Mouse (Mus musculus) embryonic facial prominence, embryonic 11.5 days (tissue): ENCODE measurements around the gene Ociad2. TPM values are rescaled to one million over a fixed set of nuclear protein-coding genes. Genes with fewer than 3 reads are reported as not detected.

Experiments
- ATAC-seq: fragments of 200-750 bp; cut with Nextera tagmentation; replicated peaks from 2 replicates; pipeline ENCODE4 v1.8.0; 2017; ENCODE audit warnings: low read depth; ENCODE audit not compliant: insufficient number of reproducible peaks, low FRiP score, low TSS enrichment
- DNase-seq: peaks from one replicate; pipeline ENCODE4 v3.0.0-alpha.2; 2015; ENCODE audit warnings: low spot score
- H3K27ac ChIP-seq: fragments of 300-500 bp; sonication (generic); replicated peaks from 2 replicates; pipeline ENCODE4 v1.5.1; 2014; ENCODE audit warnings: mild to moderate bottlenecking, low read depth, low read length, control low read depth
- H3K27me3 ChIP-seq: fragments of 300-500 bp; sonication (generic); 2 replicates; pipeline ENCODE4 v1.6.1; 2014; ENCODE audit warnings: mild to moderate bottlenecking, low read length, moderate library complexity, mixed read lengths; ENCODE audit not compliant: control insufficient read depth, insufficient read depth
- H3K36me3 ChIP-seq: fragments of 300-500 bp; sonication (generic); replicated peaks from 2 replicates; pipeline ENCODE4 v1.6.1; 2014; ENCODE audit warnings: low read depth, mild to moderate bottlenecking, low read length, moderate library complexity, mixed read lengths; ENCODE audit not compliant: control insufficient read depth, insufficient read depth
- H3K4me1 ChIP-seq: fragments of 300-500 bp; sonication (generic); 2 replicates; pipeline ENCODE4 v1.6.1; 2014; ENCODE audit warnings: low read length, mixed read lengths; ENCODE audit not compliant: control insufficient read depth, insufficient read depth
- H3K4me2 ChIP-seq: fragments of 300-500 bp; sonication (generic); 2 replicates; pipeline ENCODE4 v1.6.1; 2014; ENCODE audit warnings: low read depth, mild to moderate bottlenecking, control low read depth, low read length, moderate library complexity
- H3K4me3 ChIP-seq: fragments of 300-500 bp; sonication (generic); 2 replicates; pipeline ENCODE4 v1.5.1; 2014; ENCODE audit warnings: low read depth, low read length, control low read depth
- H3K9ac ChIP-seq: fragments of 300-500 bp; sonication (generic); replicated peaks from 2 replicates; pipeline ENCODE4 v1.6.1; 2014; ENCODE audit warnings: mild to moderate bottlenecking, control low read depth, low read length
- H3K9me3 ChIP-seq: fragments of 300-500 bp; sonication (generic); replicated peaks from 2 replicates; pipeline ENCODE4 v1.6.1; 2016; ENCODE audit warnings: mild to moderate bottlenecking, low read length, inconsistent platforms, mixed read lengths; ENCODE audit not compliant: control insufficient read depth
- WGBS: fragments of 180-500 bp; shearing (Covaris S2); extraction: QIAGEN DNeasy Blood & Tissue Kit; methylation state at CpG from one replicate; pipeline ENCODE4 v1.1.7; 2014; 5-methylcytosine and 5-hydroxymethylcytosine counted together
- polyA plus RNA-seq: library from polyadenylated mRNA; unstranded; fragments of >200 nt; fragmentation: Nextera tagmentation; extraction: Ambion mirVana; gene quantifications from 2 replicates; pipeline ENCODE4 v1.2.1, GENCODE M21; 2014

The Ociad2 gene
- polyA plus RNA-seq, 1 experiment from 2014 or later = 12.7 TPM

DNA sequence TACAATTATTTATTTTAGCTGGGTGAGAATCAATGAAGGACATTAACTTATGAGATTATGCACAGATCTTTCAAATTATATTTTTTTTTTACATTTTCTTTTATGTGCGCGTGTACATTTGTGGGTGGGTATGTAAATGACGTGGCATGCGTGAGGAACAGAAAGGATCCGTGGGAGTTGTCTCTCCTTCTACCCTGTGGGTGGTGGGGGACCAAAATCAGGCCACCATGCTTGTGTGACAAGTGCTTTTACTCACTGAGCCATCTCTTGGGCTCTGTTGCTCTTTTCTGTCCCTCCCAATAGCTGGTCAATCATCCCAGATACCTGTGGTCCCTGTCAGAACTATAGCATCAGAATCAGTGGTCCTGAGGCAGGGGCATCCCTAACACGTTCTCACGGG lies 21.5 kb upstream of the Ociad2 start:
- Histone ChIP-seq H3K9me3 (no peaks in the 10 kb centered on the region), H3K4me3 (no peak overlapping the region), H3K9ac (no peak overlapping the region), H3K27ac (no peak overlapping the region), H3K4me2 (no peak overlapping the region), H3K27me3 (no peaks in the 10 kb centered on the region), H3K4me1 (no peaks in the 10 kb centered on the region), H3K36me3 (no peaks in the 10 kb centered on the region)
- WGBS = 85% methylated on average over 7 of the region's 7 CpGs
- ATAC-seq (no peak), DNase-seq (no peak)

DNA sequence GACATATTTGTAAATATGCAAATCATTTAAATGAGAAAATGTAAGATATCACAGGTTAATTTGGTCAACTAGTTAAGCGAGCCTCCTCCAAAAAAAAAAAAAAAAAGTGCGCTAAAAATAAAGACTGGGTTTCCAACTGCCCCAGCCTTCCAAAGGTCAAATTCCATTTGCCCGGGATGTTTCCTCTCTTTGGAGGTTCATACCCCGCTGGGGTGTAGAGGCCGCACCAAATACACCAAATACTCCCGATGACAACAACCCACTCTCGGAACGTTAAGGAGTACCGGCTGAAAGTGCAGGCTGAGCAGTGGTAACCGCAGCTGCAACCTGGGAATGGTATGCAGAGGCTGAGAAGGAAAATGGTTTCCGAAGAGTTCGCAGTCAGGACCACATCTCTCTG lies 19.4 kb upstream of the Ociad2 start:
- Histone ChIP-seq H3K27me3 (no peaks in the 10 kb centered on the region), H3K9ac (no peak overlapping the region), H3K9me3 (no peaks in the 10 kb centered on the region), H3K4me3 (no peak overlapping the region), H3K36me3 (no peaks in the 10 kb centered on the region), H3K27ac (no peak overlapping the region), H3K4me1 (no peaks in the 10 kb centered on the region), H3K4me2 (no peak overlapping the region)
- DNase-seq = no peak
- no peak for ATAC-seq
- 22% methylated on average over 12 of the region's 12 CpGs for WGBS

DNA sequence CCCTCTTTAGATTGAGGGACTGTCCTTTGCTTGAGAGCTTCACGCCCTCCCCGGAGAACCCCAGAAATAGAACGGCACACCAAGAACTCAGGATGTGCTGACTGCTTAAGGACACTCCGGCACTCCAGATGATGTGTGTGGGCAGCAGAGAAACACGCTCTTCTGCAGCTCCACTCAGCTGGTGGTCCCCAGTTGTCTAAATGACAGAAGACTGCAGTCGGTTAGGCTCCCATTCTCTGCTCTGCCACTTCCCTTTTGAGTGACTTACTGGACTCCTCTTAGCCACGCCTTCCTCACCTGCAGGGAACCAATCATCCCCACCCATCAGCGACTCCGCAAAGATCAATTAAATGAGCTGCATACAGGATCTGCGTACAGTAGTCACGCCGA lies 18.9 kb upstream of the Ociad2 start:
- Histone ChIP-seq H3K4me2 (no peak overlapping the region), H3K4me3 (no peak overlapping the region)
- DNase-seq = no peak

GRCm38 (mm10) chr5:73359134-73359751 lies 18.4 kb upstream of the Ociad2 start:
- WGBS = 79% methylated on average over 6 of the region's 6 CpGs
- no peak for DNase-seq
- no peak overlapping the region for H3K4me2 ChIP-seq
- no peaks in the 10 kb centered on the region for H3K4me1 ChIP-seq
- H3K27ac ChIP-seq = no peak overlapping the region
- H3K36me3 ChIP-seq = no peaks in the 10 kb centered on the region
- no peaks in the 10 kb centered on the region for H3K27me3 ChIP-seq
- H3K4me3 ChIP-seq = no peak overlapping the region
- ATAC-seq = no peak
- H3K9ac ChIP-seq = no peak overlapping the region
- H3K9me3 ChIP-seq = no peaks in the 10 kb centered on the region

More for the DNA sequence above, 18.9 kb upstream of the Ociad2 start:
- Histone ChIP-seq H3K4me1 (no peaks in the 10 kb centered on the region), H3K9me3 (no peaks in the 10 kb centered on the region), H3K27me3 (no peaks in the 10 kb centered on the region), H3K27ac (no peak overlapping the region), H3K9ac (no peak overlapping the region), H3K36me3 (no peaks in the 10 kb centered on the region)
- WGBS = 31% methylated on average over 12 of the region's 12 CpGs
- ATAC-seq = no peak

DNA sequence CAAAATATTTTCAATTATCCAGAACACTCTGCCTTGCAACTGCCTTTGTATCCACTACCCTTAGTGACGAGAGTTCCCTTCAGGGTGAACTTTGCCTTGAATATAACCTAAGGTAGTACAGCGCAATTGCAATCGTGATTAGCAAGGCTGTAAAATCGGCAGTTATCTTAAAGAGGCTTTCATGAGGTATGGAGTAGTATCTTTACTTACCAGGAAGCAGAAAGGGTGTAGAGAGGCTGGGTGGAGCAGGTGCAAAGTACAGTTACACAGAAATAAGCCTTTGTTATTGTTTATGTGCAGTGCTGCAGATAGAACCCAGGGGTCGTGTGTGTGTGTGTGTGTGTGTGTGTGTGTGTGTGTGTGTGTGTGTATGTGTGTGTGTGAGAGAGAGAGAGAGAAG lies 14.6 kb upstream of the Ociad2 start:
- no peak overlapping the region for H3K9ac ChIP-seq
- H3K36me3 ChIP-seq = no peaks in the 10 kb centered on the region
- DNase-seq (no peak), ATAC-seq (no peak)
- H3K9me3 ChIP-seq = no peaks in the 10 kb centered on the region
- no peak overlapping the region for H3K27ac ChIP-seq
- H3K4me1 ChIP-seq = no peaks in the 10 kb centered on the region
- no peak overlapping the region for H3K4me2 ChIP-seq
- 79% methylated on average over 5 of the region's 5 CpGs for WGBS
- H3K4me3 ChIP-seq = no peak overlapping the region
- no peaks in the 10 kb centered on the region for H3K27me3 ChIP-seq

GRCm38 (mm10) chr5:73353978-73354377 lies 13.2 kb upstream of the Ociad2 start:
- Histone ChIP-seq H3K9me3 (no peaks in the 10 kb centered on the region), H3K27ac (no peak overlapping the region), H3K36me3 (no peaks in the 10 kb centered on the region), H3K4me3 (no peak overlapping the region), H3K9ac (no peak overlapping the region), H3K27me3 (no peaks in the 10 kb centered on the region), H3K4me1 (no peaks in the 10 kb centered on the region), H3K4me2 (no peak overlapping the region)
- no peak for ATAC-seq
- 82% methylated on average over 3 of the region's 3 CpGs for WGBS
- DNase-seq = no peak

GRCm38 (mm10) chr5:73353519-73353918 lies 12.7 kb upstream of the Ociad2 start:
- no peaks in the 10 kb centered on the region for H3K4me1 ChIP-seq
- H3K4me2 ChIP-seq = no peak overlapping the region
- WGBS = 79% methylated on average over 7 of the region's 7 CpGs
- H3K9ac ChIP-seq = no peak overlapping the region
- H3K27ac ChIP-seq = no peak overlapping the region
- ATAC-seq = no peak
- no peak overlapping the region for H3K4me3 ChIP-seq
- H3K9me3 ChIP-seq = no peaks in the 10 kb centered on the region
- no peak for DNase-seq
- no peaks in the 10 kb centered on the region for H3K36me3 ChIP-seq
- no peaks in the 10 kb centered on the region for H3K27me3 ChIP-seq

GRCm38 (mm10) chr5:73351796-73352195 lies 11.0 kb upstream of the Ociad2 start:
- WGBS = 88% methylated on average over 1 of the region's 1 CpGs
- H3K27me3 ChIP-seq = no peaks in the 10 kb centered on the region
- H3K4me3 ChIP-seq = no peak overlapping the region
- H3K4me1 ChIP-seq = no peaks in the 10 kb centered on the region
- DNase-seq (no peak), ATAC-seq (no peak)
- no peak overlapping the region for H3K9ac ChIP-seq
- H3K4me2 ChIP-seq = no peak overlapping the region
- no peak overlapping the region for H3K27ac ChIP-seq
- no peaks in the 10 kb centered on the region for H3K36me3 ChIP-seq
- H3K9me3 ChIP-seq = no peaks in the 10 kb centered on the region
